Mouse (Mus musculus) cerebellum, postnatal 36 days (tissue): ENCODE results near the gene Igfn1.

Experiments
- DNase-seq, 2 experiments: peaks; one replicate each; pipeline ENCODE4 v3.0.0; 2021 to 2022; ENCODE audit warnings: mixed read lengths in 2 of 2

Igfn1 gene

DNA sequence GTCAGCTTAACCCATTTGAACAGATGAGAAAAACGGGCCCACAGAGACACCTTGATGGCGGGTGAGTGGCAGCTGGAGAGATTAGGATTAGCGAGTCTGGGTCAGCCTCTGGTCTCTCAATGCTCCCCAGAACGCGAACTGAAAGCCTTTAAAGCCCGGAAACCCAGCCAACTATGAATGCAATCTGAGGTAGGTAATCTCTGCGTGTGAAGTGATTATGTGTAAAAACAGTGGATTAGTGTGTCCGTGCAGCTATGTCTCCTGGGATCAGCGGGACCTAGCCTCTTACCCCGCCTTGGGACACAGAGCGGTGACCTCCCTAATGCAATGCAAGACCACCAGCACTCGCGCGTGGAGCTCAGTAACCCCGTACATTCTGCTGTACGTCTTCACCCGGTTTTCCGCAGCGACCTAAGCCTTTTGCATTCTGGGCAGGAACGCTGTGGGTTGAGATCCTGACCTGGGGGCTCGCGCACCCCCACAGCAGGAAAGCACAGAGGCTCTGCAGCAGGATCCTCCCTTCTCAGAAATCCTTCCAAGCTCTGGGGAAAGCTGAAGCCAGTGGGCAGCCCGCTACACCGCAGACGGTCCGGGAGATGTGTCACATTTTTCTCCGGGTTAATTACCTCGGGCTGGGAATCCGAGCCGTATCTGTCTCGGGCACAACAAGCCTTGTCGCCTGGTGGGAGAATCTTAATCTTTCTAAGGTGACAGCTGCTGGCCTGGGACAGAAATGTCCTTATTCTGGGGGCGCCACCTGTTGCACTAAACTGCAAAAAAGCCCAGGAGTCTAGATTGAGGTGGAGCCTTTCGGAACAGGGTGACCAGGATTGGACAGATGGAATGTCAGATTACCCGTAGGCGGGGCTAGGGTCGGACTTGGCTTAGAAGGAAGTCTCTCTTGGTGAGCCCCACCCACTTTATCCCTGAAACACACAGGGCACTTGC, 1.3 kb upstream of the Igfn1 start, which contains the start of gene Tmem9:
Gene Tmem9, plus strand, starts transcription at position 940 of the 948 bp plus-strand sequence.
- peak; percentile 35 to 44 for DNase-seq

DNA sequence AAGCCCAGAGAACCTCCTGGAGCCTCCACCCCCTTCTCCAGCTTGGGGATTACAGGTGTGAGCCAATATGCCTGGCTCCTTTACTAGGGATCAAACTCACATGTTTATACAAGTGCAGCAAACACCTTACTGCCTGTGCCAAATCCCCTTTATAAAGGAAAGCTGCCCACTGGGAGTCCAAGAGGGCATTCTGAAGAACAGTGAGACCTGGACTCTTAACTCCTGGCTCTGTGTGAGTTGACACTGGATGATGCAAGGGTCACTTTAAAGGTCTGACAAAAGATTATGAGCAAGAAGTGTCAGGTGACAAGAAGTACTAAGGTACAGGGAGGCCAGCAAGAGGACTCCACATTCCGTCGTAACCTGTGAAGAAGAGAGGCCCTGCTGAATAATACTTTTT, 4.7 kb downstream of the Igfn1 start:
- DNase-seq: no peak

DNA sequence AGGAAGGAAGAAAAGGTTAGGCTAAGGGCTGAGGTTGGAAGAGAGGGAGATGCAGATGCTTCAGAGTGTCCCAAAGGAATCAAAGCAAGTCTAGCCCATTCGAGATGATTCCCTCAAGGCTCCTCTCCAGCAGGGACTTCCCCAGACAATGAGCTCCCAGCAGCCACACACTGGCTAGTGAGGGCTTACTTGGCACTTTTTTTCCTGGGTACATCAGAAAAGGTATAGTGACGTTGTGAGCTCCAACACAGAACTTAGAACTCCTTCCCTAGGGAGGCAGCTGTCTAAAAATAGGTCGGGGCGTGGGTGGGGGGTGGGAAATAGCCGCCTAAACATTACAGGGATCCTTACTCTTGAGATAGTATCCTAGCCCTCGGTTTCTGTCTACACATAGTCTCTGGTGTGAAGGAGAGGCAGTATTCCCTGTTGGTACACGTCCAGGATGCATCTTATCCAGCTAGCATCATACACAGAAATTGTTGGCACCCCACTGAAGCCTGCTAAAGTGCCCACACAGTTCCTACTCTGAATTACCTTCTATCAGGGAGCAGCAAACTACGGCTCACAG, 6.3 kb downstream of the Igfn1 start:
- no peak for DNase-seq

GRCm38 (mm10) chr1:135997537-135997936, 8.6 kb downstream of the Igfn1 start:
- no peak for DNase-seq

DNA sequence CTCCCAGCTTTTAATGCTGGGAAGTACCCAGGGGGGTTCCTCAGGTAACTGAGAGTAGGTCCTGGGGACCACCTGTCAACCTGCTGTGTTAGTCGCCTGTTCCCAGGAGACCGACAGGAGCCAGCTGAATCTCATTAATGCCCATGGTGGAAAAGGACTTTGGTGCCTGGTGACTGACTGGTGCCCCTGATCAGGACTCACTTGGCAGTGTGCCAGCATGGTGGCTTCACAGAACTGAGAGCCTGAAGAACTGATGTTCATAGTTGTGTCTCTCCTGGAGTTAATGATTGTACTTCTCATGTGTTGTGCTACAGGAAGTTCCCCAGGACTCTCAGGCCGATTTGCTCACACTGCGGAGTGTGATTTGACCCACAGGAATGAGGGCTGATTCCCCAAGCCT, 12.7 kb downstream of the Igfn1 start:
- DNase-seq: no peak

- DNase-seq: no peak
These were observed 16.3 kb downstream of the Igfn1 start for GRCm38 (mm10) chr1:135989876-135990275.

GRCm38 (mm10) chr1:135984105-135984504, 22.0 kb downstream of the Igfn1 start:
- no peak for DNase-seq

DNA sequence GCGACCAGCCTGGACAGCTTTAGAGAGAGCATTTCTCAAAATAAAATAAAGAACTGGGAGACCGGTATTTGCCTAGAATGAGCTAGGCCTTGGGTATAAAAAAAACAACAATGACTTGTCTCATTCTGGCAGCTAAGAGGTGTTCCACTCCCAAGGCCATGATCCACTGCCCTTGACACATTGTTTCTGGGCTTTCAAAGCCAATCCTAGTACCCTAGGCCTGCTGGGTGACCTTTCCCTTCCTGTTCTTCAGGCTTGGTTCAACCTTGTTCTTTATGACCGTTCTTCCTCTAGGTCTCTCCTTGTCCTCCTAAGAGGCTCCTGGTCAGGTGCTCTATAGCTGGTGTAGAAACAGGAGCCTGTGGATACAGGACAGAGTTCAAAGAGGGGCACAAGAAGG, 33.6 kb downstream of the Igfn1 start:
- DNase-seq: no peak

DNA sequence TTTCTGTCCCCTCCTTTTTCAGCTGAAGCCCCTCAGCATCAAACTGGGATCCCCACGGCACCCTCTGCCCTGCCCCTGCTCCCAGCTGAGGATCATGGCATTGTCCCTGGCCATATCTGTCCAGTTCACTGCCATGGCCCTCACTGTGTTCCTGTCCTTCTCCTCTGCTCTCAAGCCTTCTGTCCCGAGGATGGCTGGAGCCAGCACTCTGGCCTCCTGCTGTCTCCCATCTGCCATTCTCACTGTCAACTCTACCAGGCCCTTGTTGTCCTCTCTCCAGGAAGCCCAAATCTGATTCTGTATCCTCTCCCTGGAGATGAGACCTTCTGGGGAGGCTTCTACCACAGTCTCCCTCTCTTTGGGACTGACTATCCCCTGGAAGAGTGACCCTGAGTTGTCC, 35.7 kb downstream of the Igfn1 start:
- DNase-seq: peak; percentile 77 to 79

GRCm38 (mm10) chr1:135967739-135968138, 38.4 kb downstream of the Igfn1 start:
- no peak for DNase-seq

DNA sequence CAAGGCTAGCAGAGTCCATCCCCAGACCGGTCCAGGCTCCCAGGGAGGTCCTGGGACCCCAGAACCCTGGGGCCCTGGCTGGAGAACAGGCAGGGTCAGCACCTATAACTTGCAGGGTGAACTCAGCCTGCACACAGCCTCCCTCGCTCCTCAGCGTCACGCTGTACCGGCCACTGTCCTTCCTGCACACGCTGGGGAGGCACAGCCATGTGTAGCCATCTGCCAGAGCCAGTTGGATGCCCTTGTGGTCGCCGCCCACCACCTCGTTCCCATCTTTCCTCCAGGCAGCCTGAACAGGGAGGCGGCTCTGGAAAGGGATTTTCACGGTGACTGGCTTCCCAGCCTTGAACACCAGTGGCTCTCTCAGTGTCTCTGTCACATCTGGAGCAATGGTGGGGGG, 41.6 kb downstream of the Igfn1 start:
- DNase-seq: no peak

DNA sequence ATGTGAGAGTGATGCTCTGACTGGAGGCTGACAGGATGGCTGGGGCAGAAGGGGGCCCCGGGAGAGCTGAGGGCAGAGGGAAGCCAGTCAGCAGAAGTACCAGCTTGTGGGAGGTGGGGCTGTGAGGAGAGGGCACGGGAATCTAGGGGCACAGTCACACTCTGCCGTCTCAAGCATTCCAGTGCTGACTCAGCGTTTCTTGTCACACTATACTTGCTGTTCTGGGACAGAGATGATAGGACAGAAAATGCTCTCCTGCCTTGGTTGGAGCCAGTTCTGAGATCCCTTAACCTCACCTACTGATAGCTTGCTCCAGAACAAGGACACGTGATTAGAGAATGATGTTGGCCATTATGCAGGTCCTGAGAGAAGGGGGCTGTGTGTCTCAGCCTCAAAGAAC, 43.0 kb downstream of the Igfn1 start:
- no peak for DNase-seq

DNA sequence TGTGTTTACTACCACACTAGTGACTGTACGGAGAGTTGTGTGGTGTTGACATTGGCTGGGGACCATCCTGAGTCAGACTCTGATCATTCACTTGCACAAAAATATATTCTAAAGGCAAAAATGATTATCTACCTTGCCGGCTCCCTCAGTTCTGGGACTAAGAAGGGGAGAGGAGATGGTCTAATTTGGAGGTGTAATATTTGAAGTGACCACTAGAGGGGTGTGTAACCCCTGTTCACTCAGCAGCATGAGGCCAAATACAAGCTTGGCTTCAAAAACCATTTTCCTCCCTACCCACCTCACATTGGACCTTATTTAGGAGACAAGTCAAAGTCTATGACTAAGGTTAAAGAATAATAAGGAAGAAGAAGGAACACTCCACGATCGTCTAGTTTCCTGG, 47.7 kb downstream of the Igfn1 start:
- peak in 1 of 2 experiments; percentile 27 for DNase-seq

GRCm38 (mm10) chr1:135948871-135949270, 57.3 kb downstream of the Igfn1 start:
- DNase-seq: no peak

- no peak for DNase-seq
These were observed 59.9 kb downstream of the Igfn1 start for GRCm38 (mm10) chr1:135946247-135946646.

DNA sequence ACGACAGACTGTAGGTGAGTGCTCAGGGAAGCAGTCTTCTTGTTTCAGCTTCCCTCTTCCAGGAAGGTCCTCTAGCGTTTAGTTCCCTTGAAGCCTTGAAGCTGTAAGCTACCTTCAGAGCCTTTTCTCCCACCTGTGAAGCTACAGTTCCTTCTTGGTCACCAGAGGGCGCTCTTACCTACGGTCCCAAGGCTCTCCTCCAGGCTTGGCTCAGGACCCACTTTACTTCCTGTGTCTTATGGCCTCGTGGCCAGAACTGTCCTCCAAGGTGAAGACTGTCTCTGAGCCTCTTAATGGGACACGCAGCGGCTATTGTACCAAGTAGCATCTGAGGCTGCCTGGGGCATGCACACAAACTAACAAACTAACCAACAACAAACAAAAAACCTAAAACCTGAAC, 60.4 kb downstream of the Igfn1 start:
- DNase-seq: peak; percentile 42 to 56

DNA sequence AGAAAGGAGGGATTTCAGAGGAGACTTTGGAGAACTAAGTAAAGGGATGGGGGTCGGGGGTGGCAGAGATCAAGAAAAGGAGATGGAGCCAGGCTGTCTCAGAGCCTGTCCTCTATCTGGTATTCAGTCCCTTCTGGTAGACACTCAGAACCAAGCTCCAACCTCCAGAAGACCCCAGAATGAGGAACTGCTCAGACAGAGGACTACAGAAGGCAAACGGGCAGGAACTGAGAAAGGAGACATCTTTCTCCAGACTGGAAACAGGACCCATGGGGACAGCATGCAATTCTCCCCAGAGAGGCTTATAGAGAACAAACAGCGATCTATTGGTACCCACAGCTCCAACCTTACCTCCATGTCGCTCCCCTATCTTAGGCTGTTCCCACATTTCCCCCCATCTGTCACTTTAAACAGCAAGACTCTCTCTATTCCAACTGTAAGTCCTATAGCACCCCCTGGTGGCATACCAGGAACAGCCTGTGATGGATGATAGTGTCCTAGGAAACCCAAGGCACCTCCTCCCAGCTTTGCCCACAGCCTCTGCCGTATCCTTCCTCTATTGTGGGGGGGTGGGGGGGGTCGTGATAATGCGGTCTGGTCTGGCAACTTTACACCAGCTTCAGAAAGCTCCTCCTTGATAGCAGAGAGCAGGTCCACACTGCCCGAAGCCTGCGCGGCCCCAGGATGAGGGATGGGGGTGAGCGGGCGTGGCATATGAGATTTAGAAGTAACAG, 61.4 kb downstream of the Igfn1 start:
- DNase-seq: peak; percentile 82 to 87

DNA sequence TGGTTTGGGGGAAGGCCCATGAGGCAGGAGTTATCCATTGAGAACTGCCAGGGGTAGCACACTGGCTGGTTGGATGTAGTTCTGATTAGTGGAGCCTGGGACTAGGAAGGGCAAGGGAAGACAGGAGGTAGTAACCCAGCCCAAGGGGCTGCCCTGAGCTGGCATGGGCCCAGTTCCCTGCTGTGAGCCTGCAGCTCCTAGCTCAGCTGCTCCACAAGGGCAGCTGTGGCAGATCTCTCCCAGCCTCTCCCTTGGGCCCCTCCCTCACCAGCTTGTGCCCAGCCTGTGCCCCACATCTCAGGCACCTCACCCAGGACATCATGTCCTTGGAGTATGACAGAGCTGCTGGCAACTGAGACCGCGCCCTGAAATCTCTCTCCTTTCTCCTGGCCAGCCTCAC, 62.4 kb downstream of the Igfn1 start:
- DNase-seq: no peak

DNA sequence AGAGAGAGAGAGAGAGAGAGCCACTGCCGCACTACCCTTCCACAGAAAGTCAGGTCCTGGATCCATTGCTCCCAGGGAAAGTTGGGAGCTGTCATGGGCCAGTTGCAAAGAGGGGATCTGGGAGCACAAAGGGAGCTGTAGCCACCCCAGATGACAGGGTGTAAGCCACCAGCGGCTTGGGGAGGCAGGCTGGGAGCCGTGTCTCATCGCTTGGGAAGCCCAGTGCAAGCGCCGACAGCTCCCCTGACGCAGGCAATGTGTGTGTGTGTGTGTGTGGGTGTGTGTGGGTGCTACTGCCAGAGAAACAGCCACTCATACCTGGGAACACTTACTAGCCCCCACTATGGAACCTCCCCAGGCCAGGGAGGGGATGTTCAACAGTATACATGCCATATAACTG, 64.0 kb downstream of the Igfn1 start:
- no peak for DNase-seq

DNA sequence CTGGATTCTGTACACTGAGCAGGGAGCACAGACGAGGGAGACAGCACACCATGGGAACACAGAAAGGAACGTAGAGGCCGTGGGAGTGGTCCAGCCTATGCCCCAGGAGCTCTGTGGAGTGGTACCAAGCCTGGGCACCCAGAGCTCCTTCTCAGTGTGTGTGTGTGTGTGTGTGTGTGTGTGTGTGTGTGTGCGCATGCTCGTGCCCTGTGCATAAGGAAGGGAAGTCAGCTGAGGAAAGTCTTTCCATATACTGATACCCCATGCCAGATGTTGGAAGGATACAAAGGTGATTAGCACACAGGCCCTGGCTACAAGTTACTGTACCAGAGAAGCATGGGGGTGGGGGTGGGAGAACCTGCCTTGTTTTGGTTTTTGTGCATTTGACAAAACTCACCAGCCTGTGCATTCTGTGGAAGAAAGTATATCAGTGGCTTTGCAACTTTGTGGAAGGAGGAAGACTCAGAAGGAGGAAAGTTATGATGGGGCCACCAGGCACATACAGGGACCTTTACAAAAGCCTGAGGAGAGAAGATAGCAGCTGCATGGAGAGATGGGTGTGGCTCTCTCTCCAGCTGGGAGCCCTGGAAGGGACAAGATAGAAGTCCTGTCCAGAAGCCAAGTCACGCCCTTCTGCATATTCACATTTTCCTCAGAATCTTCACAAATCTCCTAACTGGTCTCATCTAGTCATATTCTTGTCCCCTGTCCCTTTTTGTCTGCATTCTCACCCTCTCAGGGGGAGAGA, 64.7 kb downstream of the Igfn1 start:
- DNase-seq: no peak

GRCm38 (mm10) chr1:135936091-135936490, 70.1 kb downstream of the Igfn1 start:
- DNase-seq: no peak

DNA sequence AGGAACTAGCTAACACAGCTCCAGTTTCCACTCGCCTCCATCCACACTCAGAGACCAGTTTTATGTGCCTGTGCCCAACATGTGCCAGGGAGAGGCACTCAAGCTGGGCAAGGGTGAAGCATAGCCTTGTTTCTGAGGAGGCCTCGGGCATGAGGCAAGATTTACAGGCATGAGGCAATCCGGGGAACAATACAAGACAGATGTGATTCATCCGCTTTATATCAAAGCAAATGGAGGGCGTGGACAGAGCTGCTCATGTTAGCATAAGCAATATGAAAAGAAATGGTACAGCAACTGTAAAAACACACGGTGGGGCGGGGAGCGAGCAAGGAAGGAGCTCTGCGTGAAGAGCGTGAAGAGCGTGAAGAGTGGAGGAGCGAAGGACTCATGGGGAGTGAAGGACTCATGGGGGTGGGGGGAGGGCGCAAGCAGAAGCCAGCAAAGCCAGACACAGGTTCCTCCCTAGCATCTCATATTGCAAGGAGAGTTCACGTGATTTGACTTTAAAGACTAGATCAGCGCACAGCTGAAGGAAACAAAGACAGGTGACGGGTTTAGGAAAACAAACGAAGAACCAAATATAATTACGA, 72.3 kb downstream of the Igfn1 start:
- DNase-seq: no peak
